Mouse (Mus musculus): ENCODE measurements at regions not wholly inside any gene's neighbourhood (a gene's known extent, or its start where the extent isn't known, plus 50 kb on each side); places are given as distances from the start of the nearest gene placed in this dataset.

DNA sequence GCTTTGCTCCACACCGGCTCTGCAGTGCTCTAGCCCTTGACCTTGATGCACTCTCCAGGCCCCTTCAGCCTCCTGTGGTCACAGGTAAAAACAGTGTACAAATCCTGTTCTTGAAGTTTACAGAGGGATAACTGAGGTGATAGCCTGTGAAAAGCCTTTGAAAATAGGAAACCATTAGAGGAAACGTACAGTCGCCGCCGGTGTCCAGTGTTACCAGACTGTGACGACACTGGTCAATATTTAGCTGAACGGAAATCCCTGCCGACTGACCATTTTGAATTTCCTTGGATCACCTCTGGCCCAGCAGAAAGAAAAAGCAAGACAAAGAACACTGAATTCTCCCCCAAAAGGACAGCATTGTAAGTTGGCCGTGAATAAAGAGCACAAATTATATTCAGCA is 282.6 kb upstream of the Ppargc1a start:
- intact Hi-C loops (cut with DNase I), result no loop called here
- DNase-seq, result no peak

GRCm38 (mm10) chr5:51849236-51849635 is 281.7 kb upstream of the Ppargc1a start:
- no peak for DNase-seq
- intact Hi-C loops (cut with DNase I), result no loop called here

DNA sequence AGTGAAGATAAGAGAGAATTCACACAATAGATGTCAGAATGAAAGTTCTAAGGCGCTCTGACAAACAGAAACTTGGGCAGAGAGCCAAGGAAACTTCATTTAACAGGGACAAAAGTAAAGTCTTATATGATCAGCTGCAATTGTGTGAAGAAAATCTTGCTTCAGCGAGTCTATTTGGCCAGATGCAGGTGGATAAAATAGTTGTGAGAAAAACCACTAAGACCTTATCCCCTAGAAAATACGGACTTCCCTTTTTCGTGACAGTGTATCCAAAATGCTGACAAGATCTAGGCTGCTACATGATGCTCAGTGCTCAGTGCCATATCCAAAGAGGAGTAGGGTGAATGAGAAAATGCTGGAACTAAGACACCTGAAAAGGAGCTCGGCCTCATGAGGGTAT is 274.7 kb upstream of the Ppargc1a start:
- intact Hi-C loops (cut with DNase I), result no loop called here
- DNase-seq, result no peak

GRCm38 (mm10) chr5:51841763-51842162 is 274.2 kb upstream of the Ppargc1a start:
- intact Hi-C loops (cut with DNase I), result no loop called here
- DNase-seq, result no peak

GRCm38 (mm10) chr5:51840638-51841329 is 273.3 kb upstream of the Ppargc1a start:
- intact Hi-C loops (cut with DNase I), result no loop called here
- DNase-seq, result peak; percentile 38 to 63

DNA sequence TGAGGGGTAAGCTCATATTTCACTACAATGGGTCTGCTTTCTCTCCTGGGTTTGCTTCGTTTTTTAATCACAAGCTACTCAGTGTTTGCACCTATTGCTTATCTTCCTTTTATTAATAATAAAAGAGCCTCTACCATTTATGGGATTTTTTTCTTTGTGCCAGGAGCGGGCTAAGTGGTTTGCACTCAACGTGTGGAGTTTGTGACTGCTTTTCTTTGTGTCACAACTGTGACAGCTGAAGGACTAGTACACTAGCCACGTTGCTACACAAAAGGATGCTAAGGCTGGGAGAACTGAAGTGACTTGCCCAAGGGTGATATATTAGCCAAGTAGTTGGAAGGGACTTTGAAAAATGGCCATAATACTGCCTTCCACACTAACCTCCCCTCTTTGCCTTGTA is 271.8 kb upstream of the Ppargc1a start:
- DNase-seq, result no peak

DNA sequence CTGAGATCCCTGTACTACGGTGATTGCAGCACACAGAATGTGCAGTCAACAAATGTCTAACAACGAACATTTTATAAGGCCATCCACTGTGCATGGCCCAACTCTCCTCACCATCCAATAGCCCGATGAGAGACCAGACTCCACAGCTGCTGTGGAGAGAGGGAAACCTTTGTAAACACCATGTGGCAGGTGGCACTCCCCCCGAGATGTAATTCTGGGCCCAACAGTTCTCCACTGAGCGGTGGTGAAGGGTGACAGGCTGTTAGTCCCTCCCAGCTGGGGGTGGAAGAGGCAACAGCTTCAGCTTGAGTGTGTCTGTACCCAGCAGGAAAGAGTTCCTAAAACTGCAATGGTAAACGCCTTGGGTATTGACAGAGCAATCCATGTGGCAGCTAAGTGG is 263.0 kb upstream of the Ppargc1a start:
- intact Hi-C loops (cut with DNase I), result no loop called here

More for the DNA sequence above, 271.8 kb upstream of the Ppargc1a start:
- intact Hi-C loops (cut with DNase I), result no loop called here

DNA sequence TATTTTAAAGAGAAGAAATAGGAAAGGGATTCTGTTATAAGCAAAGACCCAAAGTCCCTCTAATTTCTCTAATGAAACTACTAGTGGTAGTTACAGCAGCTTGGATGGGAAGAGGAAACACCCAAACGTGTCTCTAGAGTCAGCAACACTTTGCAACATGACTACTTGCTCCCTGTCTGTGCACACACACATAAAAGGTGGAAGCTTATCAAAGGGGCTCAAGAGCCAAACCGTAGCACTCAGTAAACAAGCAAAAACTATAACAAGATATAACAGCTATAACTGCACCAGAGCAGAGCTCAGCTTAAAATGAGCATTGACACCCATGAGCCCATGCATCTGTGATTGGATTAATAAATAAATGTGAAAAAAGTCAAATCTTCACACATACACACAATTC is 262.5 kb upstream of the Ppargc1a start:
- intact Hi-C loops (cut with DNase I), result no loop called here
- DNase-seq, result no peak

More for the DNA sequence above, 263.0 kb upstream of the Ppargc1a start:
- no peak for DNase-seq

DNA sequence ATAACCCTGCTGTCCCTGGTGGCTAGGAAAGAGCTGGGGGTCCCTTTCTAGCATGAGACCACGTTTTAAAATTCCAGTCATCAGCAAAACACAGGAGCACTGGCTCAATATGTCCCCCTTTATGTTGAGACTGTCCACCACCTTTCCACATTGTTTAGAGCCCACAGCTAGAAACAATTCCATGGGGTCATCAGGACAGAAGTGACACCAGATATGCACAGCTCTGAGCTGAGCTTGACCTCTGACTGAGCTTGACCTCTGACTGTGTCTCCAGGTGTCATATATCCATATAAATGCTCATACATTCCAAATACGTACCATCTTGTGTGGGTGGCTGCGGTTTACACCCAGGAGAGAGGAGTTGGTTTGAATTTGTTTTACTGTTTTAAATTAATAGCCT is 262.1 kb upstream of the Ppargc1a start:
- intact Hi-C loops (cut with DNase I), result no loop called here
- DNase-seq, result no peak

DNA sequence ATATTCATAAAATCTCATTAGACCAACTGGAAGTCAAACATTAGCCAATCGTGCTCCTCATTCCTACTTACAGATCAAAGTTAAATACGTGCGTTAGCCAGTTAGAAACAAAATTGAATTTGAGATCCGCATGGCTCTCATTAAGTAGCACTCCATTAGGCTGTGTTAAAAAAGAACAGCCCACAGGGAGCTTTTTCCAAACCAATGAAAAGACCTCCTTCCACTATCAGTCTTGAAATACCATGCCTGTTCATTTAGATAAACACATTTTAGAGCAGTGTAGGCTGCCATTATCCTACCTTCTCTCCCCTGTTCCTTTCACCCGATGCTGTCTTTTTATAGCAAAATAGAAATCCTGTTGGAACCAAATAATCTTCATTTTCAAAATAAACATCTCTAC is 261.5 kb upstream of the Ppargc1a start:
- DNase-seq, result no peak
- intact Hi-C loops (cut with DNase I), result no loop called here

DNA sequence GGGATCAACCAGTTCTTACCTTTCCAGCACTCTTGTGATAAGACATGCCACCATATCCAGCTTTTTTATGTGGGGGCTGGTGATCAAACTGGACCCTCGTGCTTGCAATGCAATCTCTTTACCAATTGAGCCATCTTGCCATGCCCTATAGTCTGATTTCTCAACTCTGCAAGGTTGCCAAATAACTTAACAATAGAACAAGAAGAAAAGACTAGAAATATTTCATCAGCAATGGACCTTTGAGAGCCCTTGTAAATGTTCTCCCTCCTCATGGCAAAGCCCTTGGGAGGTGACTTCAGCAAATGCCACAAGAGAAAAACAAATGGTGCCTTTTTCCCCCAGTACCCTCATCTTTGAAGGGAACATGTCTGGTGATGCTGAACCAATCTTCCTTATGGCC is 258.7 kb upstream of the Ppargc1a start:
- intact Hi-C loops (cut with DNase I), result no loop called here

GRCm38 (mm10) chr5:51825584-51826088 is 258.1 kb upstream of the Ppargc1a start:
- no peak for DNase-seq
- intact Hi-C loops (cut with DNase I), result no loop called here

More for the DNA sequence above, 258.7 kb upstream of the Ppargc1a start:
- DNase-seq, result no peak

DNA sequence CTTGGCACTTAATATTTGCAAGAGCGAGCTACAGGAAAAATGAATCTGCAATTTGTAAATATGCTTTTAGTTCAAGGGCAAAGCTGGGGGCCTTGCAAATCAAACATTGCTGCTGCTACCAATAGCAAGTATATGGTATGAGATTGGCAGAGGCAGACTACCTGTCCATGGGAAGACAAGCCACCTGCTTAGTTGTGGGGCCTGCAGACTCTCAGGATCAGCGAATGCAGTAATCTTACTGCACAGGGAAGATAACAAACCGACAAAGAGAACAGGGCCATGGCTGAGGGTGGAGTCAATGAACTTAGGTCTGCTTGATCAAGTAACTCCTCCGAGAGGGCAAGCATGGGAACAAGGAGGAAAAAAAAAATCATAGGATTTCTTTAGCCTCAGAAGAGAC is 257.2 kb upstream of the Ppargc1a start:
- intact Hi-C loops (cut with DNase I), result no loop called here
- DNase-seq, result no peak

- DNase-seq, result no peak
- intact Hi-C loops (cut with DNase I), result no loop called here
Measured at GRCm38 (mm10) chr5:51823657-51824056, 256.1 kb upstream of the Ppargc1a start.

GRCm38 (mm10) chr5:51816258-51816657 is 248.7 kb upstream of the Ppargc1a start:
- intact Hi-C loops (cut with DNase I), result no loop called here
- no peak for DNase-seq

GRCm38 (mm10) chr5:51811728-51812127 is 244.2 kb upstream of the Ppargc1a start:
- intact Hi-C loops (cut with DNase I), result no loop called here
- no peak for DNase-seq

- no peak for DNase-seq
- intact Hi-C loops (cut with DNase I), result no loop called here
Measured at GRCm38 (mm10) chr5:51801486-51801885, 234.0 kb upstream of the Ppargc1a start.

- DNase-seq, result peak in 1 of 2 experiments; percentile 21
- intact Hi-C loops (cut with DNase I), result no loop called here
Measured at GRCm38 (mm10) chr5:51799371-51800035, 232.0 kb upstream of the Ppargc1a start.

GRCm38 (mm10) chr5:51794097-51794496 is 226.6 kb upstream of the Ppargc1a start:
- DNase-seq, result no peak
- intact Hi-C loops (cut with DNase I), result no loop called here

DNA sequence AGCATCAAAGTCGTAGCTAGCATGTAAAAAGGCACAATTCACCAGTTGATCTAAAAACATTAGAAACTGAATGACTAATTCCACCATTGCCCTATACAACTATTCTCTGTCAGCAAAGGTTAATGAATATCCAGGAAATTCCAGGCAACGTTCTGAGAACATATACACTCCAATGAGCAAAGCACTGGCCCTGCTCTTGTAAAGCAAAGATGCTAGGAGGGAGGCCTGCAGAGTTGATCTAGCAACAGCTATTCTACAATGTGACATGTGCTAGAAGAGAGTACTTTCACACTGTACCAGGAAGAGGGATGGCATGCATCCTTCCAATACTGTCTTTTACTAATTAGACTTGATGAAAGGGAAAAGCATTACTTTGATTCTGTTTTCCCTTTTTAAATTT is 225.4 kb upstream of the Ppargc1a start:
- no peak for DNase-seq
- intact Hi-C loops (cut with DNase I), result no loop called here

GRCm38 (mm10) chr5:51788768-51789167 is 221.2 kb upstream of the Ppargc1a start:
- intact Hi-C loops (cut with DNase I), result no loop called here
- no peak for DNase-seq

GRCm38 (mm10) chr5:51783523-51783922 is 216.0 kb upstream of the Ppargc1a start:
- DNase-seq, result no peak
- intact Hi-C loops (cut with DNase I), result no loop called here

All from heart, postnatal 10 days (tissue).